Mouse (Mus musculus) ovary, postnatal 36 days (tissue): ENCODE results near the gene Olfr1105.

Source experiments
- DNase-seq: peaks from one replicate; pipeline ENCODE4 v3.0.0; 2022; ENCODE audit warnings: low spot score, mixed read lengths

The Olfr1105 gene

DNA sequence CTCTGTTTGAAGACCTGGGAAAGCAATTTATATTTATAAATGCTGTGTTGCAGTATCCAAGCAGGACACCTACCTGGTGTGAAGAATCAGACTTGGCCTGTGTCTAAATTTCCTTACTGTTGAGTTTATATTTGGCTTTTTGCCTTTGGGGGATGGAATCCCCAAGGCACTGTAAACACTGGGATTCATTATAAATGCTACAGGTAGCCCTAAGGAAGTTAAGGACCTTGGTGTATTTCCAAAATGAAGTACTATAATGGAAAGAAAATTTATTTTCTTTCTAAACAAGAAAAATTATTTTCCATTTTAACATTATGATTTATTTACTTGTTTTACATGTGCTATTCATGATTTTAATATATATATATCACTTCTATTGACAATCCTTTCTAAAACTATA, at the start of gene Olfr1105:
TSS of gene Olfr1105 (minus strand) at position 101 of the 400 bp plus-strand sequence.
- DNase-seq, result no peak

GRCm38 (mm10) chr2:87075717-87076116, 39.4 kb upstream of the Olfr1105 start, which contains the start of gene Olfr1107:
TSS of gene Olfr1107 (minus strand) at chr2:87075817.
- DNase-seq, result no peak

GRCm38 (mm10) chr2:87052173-87052572, 15.8 kb upstream of the Olfr1105 start, which contains the start of gene Olfr1106:
TSS of gene Olfr1106 (minus strand) at chr2:87052273.
- DNase-seq, result no peak

- no peak for DNase-seq
These were observed 9.4 kb downstream of the Olfr1105 start, which contains the start of gene Olfr1104 for GRCm38 (mm10) chr2:87026980-87027379. TSS of gene Olfr1104 (minus strand) at chr2:87027080.

DNA sequence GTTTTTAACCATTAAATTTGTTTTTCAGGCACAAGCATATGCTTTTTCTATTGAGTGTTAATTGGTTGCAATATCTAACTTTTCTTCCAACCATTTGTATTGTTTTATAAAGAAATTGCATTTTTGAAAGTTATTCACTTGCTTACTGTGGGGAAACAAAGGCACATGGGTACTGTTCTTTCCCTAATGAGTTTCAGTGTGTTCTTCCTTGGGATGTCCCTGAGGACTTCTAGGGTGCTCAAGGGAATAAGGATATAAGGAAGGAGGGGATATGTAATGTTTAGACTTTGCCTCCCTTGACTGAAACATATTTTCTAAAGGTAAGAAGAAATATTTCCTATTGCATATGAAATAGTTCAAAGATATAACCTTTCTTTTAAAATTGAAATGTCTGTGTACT, 38.2 kb downstream of the Olfr1105 start, which contains the start of gene Olfr1102:
TSS of gene Olfr1102 (plus strand) at position 301 of the 400 bp plus-strand sequence.
- no peak for DNase-seq

DNA sequence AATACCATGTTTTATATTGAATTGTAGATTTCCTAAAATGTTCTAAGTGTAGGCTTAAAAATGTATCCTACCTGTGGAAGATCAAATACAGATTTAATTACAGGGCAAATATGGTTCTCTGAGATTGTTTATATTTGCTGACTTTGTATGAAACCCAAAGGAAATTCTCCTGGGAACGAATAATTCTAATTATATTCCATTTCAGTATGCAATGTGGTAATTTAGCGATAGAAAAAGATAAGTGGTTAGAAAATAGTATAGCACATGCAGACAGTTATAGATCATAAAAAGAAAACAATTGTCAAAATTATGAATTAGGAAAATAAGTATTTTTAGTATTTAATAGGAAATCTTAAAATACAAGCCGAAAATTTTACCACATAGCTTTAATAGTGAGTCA, 45.2 kb downstream of the Olfr1105 start, which contains the start of gene Olfr1101:
TSS of gene Olfr1101 (minus strand) at position 101 of the 400 bp plus-strand sequence.
- DNase-seq, result no peak
